Mouse (Mus musculus) forebrain, embryonic 10.5 days (tissue): ENCODE results near the gene Arhgap31. TPM values are rescaled to one million over a fixed set of nuclear protein-coding genes. Genes with fewer than 3 reads are reported as not detected.
"Not testable (repeated sequence)": the region's sequence is repeated elsewhere in the genome, so short reads cannot be mapped to it uniquely, and the experiment has no call there.

Experiments
- DNase-seq: peaks from one replicate; pipeline ENCODE4 v3.0.0-alpha.2; 2017; ENCODE audit warnings: low spot score; ENCODE audit errors: extremely low spot score
- H3K27ac ChIP-seq: fragments of 300-500 bp; sonication (generic); 2 replicates; pipeline ENCODE4 v1.5.1; 2016; ENCODE audit warnings: mild to moderate bottlenecking
- H3K27me3 ChIP-seq: fragments of 300-500 bp; sonication (generic); 2 replicates; pipeline ENCODE4 v1.6.1; 2016; ENCODE audit warnings: mild to moderate bottlenecking; ENCODE audit not compliant: poor library complexity, severe bottlenecking
- H3K36me3 ChIP-seq: fragments of 300-500 bp; sonication (generic); replicated peaks from 2 replicates; pipeline ENCODE4 v1.6.1; 2016; ENCODE audit warnings: mild to moderate bottlenecking, moderate library complexity
- H3K4me1 ChIP-seq: fragments of 300-500 bp; sonication (generic); 2 replicates; pipeline ENCODE4 v1.6.1; 2016
- H3K4me3 ChIP-seq: fragments of 300-500 bp; sonication (generic); 2 replicates; pipeline ENCODE4 v1.5.1; 2016; ENCODE audit warnings: mild to moderate bottlenecking, moderate library complexity
- H3K9me3 ChIP-seq: fragments of 300-500 bp; sonication (generic); 2 replicates; pipeline ENCODE4 v1.6.1; 2016; ENCODE audit warnings: mild to moderate bottlenecking, moderate library complexity
- WGBS: fragments of 180-500 bp; shearing (Covaris S2); methylation state at CpG from one replicate; pipeline ENCODE4 v1.1.7; 2016; 5-methylcytosine and 5-hydroxymethylcytosine counted together
- polyA plus RNA-seq: library from polyadenylated mRNA; unstranded; fragments of >200 nt; fragmentation: Nextera tagmentation; extraction: Ambion mirVana; gene quantifications from 2 replicates; pipeline ENCODE4 v1.2.1, GENCODE M21; 2016

The Arhgap31 gene
- polyA plus RNA-seq, 1 experiment from 2014 or later = 7.4 TPM

GRCm38 (mm10) chr16:38743941-38744673 lies 31.0 kb upstream of the Arhgap31 start:
- peaks cover 23% of the 10 kb centered on the region for H3K4me1 ChIP-seq
- H3K9me3 ChIP-seq = no peaks in the 10 kb centered on the region
- H3K4me3 ChIP-seq = no peak overlapping the region
- H3K36me3 ChIP-seq = no peaks in the 10 kb centered on the region
- peaks cover 18% of the 10 kb centered on the region; the same call in 1 of the 2 replicates for H3K27me3 ChIP-seq
- no peak overlapping the region for H3K27ac ChIP-seq
- DNase-seq = no peak
- WGBS = 87% methylated on average over 10 of the region's 10 CpGs

- H3K36me3 ChIP-seq = no peaks in the 10 kb centered on the region
- DNase-seq = peak; percentile 38
- H3K9me3 ChIP-seq = no peaks in the 10 kb centered on the region
- H3K27ac ChIP-seq = peak overlapping the region; percentile 90
- WGBS = under 1% methylated on average over 13 of the region's 13 CpGs
- peaks cover 18% of the 10 kb centered on the region; the same call in 1 of the 2 replicates for H3K27me3 ChIP-seq
- H3K4me3 ChIP-seq = peak overlapping the region; percentile 87
- peaks cover 23% of the 10 kb centered on the region for H3K4me1 ChIP-seq
Measured at GRCm38 (mm10) chr16:38742659-38743131, 29.6 kb upstream of the Arhgap31 start.

- Histone ChIP-seq H3K9me3 (no peaks in the 10 kb centered on the region), H3K27me3 (peaks cover 18% of the 10 kb centered on the region; the same call in 1 of the 2 replicates), H3K36me3 (no peaks in the 10 kb centered on the region), H3K4me3 (peak within 1 kb of the TSS; percentile 87), H3K27ac (peak within 1 kb of the TSS; percentile 90), H3K4me1 (peaks cover 23% of the 10 kb centered on the region)
- peak; percentile 75 for DNase-seq
- WGBS = 0% methylated on average over 69 of the region's 69 CpGs
Measured at GRCm38 (mm10) chr16:38742113-38742658, 29.1 kb upstream of the Arhgap31 start, which contains the start of gene B4galt4. Gene B4galt4, plus strand, starts transcription at chr16:38742264.

GRCm38 (mm10) chr16:38741204-38741903 lies 28.3 kb upstream of the Arhgap31 start:
- Histone ChIP-seq H3K4me3 (peak overlapping the region; percentile 87), H3K27me3 (peaks cover 18% of the 10 kb centered on the region; the same call in 1 of the 2 replicates), H3K36me3 (no peaks in the 10 kb centered on the region), H3K9me3 (no peaks in the 10 kb centered on the region), H3K4me1 (peaks cover 23% of the 10 kb centered on the region), H3K27ac (no peak overlapping the region)
- 85% methylated on average over 13 of the region's 13 CpGs for WGBS
- no peak for DNase-seq

GRCm38 (mm10) chr16:38730921-38731320 lies 17.8 kb upstream of the Arhgap31 start:
- DNase-seq = peak; percentile 5

GRCm38 (mm10) chr16:38729610-38730288 lies 16.7 kb upstream of the Arhgap31 start:
- peak; percentile 12 for DNase-seq
- Histone ChIP-seq H3K4me3 (no peak overlapping the region), H3K36me3 (no peaks in the 10 kb centered on the region), H3K27ac (no peak overlapping the region), H3K27me3 (no peaks in the 10 kb centered on the region), H3K4me1 (no peaks in the 10 kb centered on the region), H3K9me3 (no peaks in the 10 kb centered on the region)
- 72% methylated on average over 15 of the region's 15 CpGs for WGBS

More at GRCm38 (mm10) chr16:38730921-38731320, 17.8 kb upstream of the Arhgap31 start:
- Histone ChIP-seq H3K27me3 (no peaks in the 10 kb centered on the region), H3K36me3 (no peaks in the 10 kb centered on the region), H3K27ac (no peak overlapping the region), H3K9me3 (no peaks in the 10 kb centered on the region), H3K4me3 (no peak overlapping the region), H3K4me1 (no peaks in the 10 kb centered on the region)
- 71% methylated on average over 8 of the region's 8 CpGs for WGBS

GRCm38 (mm10) chr16:38729139-38729538 lies 16.1 kb upstream of the Arhgap31 start:
- Histone ChIP-seq H3K4me3 (no peak overlapping the region), H3K9me3 (no peaks in the 10 kb centered on the region), H3K4me1 (no peaks in the 10 kb centered on the region), H3K27me3 (no peaks in the 10 kb centered on the region), H3K27ac (no peak overlapping the region), H3K36me3 (no peaks in the 10 kb centered on the region)
- WGBS = 90% methylated on average over 6 of the region's 6 CpGs
- peak; percentile 8 for DNase-seq

- Histone ChIP-seq H3K36me3 (no peaks in the 10 kb centered on the region), H3K4me3 (no peak overlapping the region), H3K27ac (no peak overlapping the region), H3K4me1 (no peaks in the 10 kb centered on the region), H3K9me3 (no peaks in the 10 kb centered on the region), H3K27me3 (no peaks in the 10 kb centered on the region)
- 93% methylated on average over 15 of the region's 15 CpGs for WGBS
- peak; percentile 9 for DNase-seq
Measured at GRCm38 (mm10) chr16:38728576-38729132, 15.6 kb upstream of the Arhgap31 start.

- WGBS = 76% methylated on average over 13 of the region's 13 CpGs
- H3K4me3 ChIP-seq = no peak overlapping the region
- H3K9me3 ChIP-seq = no peaks in the 10 kb centered on the region
- peak; percentile 13 for DNase-seq
- H3K27ac ChIP-seq = 0 out of 2 replicates have a peak overlapping the region, but pooled peaks have one; percentile 35
- H3K4me1 ChIP-seq = no peaks in the 10 kb centered on the region
- H3K36me3 ChIP-seq = no peaks in the 10 kb centered on the region
- no peaks in the 10 kb centered on the region for H3K27me3 ChIP-seq
Measured at GRCm38 (mm10) chr16:38724974-38725373, 11.9 kb upstream of the Arhgap31 start.

GRCm38 (mm10) chr16:38724256-38724655 lies 11.2 kb upstream of the Arhgap31 start:
- Histone ChIP-seq H3K9me3 (no peaks in the 10 kb centered on the region), H3K4me1 (no peaks in the 10 kb centered on the region), H3K27ac (0 out of 2 replicates have a peak overlapping the region, but pooled peaks have one; percentile 35), H3K36me3 (no peaks in the 10 kb centered on the region), H3K27me3 (no peaks in the 10 kb centered on the region), H3K4me3 (no peak overlapping the region)
- peak; percentile 9 for DNase-seq
- 84% methylated on average over 8 of the region's 8 CpGs for WGBS

GRCm38 (mm10) chr16:38721377-38721776 lies 8.3 kb upstream of the Arhgap31 start:
- H3K36me3 ChIP-seq = no peaks in the 10 kb centered on the region
- no peaks in the 10 kb centered on the region for H3K27me3 ChIP-seq
- H3K27ac ChIP-seq = no peak overlapping the region
- DNase-seq = no peak
- H3K4me1 ChIP-seq = no peaks in the 10 kb centered on the region
- no peaks in the 10 kb centered on the region for H3K9me3 ChIP-seq
- H3K4me3 ChIP-seq = no peak overlapping the region
- WGBS = 97% methylated on average over 8 of the region's 9 CpGs

- H3K36me3 ChIP-seq, H3K4me3 ChIP-seq, H3K27ac ChIP-seq, H3K9me3 ChIP-seq, DNase-seq: not testable (repeated sequence)
- peaks cover 27% of the 10 kb centered on the region for H3K4me1 ChIP-seq
- H3K27me3 ChIP-seq = peaks cover 30% of the 10 kb centered on the region
- WGBS = 63% methylated on average over 11 of the region's 12 CpGs
Measured at GRCm38 (mm10) chr16:38714259-38714526, 1.1 kb upstream of the Arhgap31 start.
